Mouse (Mus musculus) layer of hippocampus, postnatal 10 days (tissue): ENCODE data around the gene Lgals1. TPM values are rescaled to one million over a fixed set of nuclear protein-coding genes. Genes with fewer than 3 reads are reported as not detected.

ENCODE experiments used
- DNase-seq, 2 experiments: peaks; one replicate each; pipeline ENCODE4 v3.0.0; 2021; ENCODE audit warnings: low spot score in 2 of 2
- total RNA-seq, 2 experiments: library from RNA; stranded (reverse); gene quantifications; 2 replicates each; pipeline ENCODE4 v1.2.3; 2021

The Lgals1 gene
- total RNA-seq, 2 experiments from 2014 or later: 31.2 to 37.7 TPM

DNA sequence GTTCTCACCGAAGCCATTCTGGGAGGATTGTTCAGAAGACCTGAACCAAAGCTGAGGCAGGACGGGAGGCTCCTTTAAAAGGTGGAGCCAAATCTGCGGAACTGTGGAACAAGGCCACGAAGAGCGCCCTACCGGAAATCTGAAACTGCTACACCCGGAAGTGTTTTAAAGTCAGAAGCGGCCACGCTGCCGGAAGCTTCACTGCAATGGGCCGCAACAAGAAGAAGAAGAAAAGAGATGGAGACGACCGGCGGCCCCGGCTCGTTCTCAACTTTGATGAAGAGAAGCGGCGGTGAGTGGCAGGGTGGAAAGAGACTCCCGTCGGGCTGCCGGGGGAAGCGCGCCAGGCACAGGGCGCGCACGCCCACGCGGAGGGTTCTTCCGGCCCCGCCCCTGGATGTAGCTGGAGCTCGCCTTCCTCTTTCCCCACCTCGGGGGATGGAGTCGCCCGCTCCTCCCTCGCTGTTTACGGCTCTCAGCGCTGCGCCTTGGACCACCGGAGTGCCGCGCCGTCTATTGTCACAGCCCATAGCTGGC is 8.3 kb downstream of the Lgals1 start, which contains the start of gene Nol12:
Nol12 (plus strand) TSS at position 150 of the 537 bp plus-strand sequence.
- peak; percentile 90 to 92 for DNase-seq

DNA sequence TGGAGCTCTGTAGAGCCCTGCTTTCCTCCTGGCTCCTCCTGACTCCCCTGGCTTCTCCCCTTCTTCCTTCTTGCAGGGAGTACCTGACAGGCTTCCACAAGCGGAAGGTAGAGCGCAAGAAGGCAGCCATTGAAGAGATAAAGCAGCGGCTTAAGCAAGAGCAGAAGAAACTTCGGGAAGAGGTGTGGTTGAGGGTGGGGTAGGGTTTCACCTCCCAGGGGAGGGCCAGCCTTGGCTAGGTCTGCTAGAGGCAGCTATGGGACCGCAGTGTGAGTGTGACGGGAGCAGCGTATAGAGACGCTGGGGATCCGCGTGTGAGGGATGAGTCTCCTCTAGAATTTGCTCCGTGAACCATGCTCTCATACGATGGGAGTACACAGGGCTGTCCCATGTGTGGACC is 9.9 kb downstream of the Lgals1 start:
- DNase-seq: no peak

DNA sequence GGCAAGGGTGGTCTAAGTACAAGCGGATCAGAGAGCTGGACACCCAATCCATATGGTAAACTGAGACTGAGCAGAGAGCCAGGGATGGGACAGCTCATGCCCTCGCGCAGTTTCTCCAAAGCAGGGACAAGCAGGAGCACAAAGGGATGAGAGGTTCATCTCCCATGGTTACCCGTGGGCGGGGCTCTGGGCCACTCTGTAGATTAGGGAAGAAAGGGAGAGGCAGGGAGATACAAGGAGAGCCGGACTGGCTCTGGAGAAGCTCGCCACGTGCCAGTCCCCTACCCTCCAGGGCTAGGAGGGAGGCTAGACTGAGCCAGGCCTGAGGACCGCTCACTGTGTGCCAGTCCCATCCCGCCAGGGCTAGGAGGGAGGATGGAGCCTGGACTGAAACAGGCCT is 10.8 kb downstream of the Lgals1 start:
- DNase-seq: no peak

DNA sequence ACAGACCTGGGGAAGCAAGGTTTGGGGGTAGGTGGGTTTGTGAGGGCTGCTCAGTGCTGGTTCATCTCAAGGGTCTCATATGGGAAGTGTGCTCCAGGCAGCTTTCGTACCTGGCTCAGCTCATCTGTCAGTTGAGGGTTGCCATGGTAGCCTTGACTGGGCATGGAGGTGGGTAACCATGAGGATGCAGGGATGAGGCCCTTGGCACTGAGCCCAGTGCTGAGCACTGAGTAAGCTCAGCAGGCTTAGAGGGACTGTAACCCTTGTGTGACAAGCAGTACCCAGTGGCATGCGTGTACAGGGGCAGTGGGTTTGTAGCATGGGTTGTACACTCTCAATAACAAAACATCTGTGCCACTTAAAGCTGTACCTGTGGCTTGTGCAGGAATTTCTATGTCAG is 11.4 kb downstream of the Lgals1 start:
- DNase-seq: no peak

DNA sequence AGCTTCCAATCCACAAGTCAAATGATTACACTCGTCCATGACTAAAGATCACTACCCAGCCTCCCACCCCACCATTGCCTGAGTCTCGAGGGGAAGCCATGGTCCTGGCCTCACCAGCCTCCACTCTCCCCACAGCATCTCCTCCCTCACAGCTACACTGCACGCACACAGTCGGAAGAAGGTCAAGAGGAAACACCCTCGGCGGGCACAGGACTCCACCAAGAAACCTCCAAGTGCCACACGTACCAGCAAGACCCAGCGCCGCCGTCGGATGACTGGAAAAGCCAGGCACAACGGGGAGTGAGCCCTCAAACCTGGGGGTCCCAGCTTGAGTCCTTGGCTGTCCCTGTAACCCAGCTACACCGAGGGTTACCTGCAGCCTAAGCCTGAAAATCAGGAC is 13.8 kb downstream of the Lgals1 start:
- no peak for DNase-seq

DNA sequence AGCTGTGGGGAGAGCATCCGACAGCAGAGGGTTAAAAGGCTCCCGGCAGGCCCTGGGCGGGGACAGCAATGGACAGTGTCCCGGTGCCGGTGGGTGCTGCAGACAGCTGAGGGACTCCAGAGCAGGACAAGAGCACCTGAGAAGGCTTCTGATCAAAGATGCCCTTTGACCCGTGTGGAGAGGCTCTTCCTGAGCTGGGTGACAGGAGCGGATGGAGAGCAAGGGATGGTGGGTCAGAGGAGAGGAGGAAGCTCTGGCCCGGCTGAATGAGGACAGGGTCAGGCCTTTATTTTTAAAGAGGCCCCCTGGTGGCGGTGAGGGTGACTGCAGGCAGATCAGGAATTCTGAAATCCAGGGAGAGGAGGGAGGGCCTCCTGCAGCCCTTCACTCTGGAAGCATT is 16.1 kb downstream of the Lgals1 start:
- peak; percentile 89 to 90 for DNase-seq

DNA sequence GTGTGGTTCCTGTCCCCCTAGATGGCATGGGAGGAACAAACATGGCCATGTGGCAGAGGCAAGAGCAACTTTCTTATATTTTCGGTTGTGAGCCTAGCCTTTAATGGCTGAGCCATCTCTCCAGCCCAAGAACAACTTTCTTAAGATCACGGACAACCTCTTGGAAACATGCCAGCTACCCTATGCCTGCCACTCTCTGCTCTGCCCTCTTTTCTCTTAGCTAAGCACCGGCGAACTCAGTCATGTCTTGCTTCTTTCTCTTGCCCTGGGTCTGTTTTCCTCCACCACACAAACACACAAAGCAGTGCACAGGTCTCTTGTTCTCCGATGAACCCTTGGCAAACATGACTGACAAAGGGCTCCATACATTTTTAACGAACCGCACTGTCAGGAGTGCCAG is 19.7 kb downstream of the Lgals1 start:
- DNase-seq: no peak

DNA sequence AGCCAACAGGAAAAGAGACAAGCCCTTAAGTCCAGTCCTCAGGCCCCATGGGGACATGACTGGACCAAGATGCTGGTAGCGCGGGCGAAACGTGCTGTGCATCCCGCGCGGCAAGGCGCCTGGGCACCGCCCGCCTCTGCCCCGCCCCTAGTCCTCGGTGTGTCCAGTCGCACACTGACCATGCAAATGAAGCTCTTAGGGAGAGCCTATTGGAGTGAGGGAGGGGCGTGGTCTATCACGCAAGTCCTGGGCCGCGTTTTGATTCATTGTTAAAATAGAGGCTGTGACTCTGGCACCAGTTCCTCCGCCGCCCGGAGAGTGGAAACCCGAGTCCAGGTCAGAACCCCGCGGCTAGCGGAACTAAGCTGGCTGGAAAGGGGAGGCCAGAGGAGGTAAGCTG is 21.1 kb downstream of the Lgals1 start, which contains the start of gene Triobp:
Triobp (plus strand) TSS at position 68 of the 400 bp plus-strand sequence.
- DNase-seq: peak; percentile 73 to 83

DNA sequence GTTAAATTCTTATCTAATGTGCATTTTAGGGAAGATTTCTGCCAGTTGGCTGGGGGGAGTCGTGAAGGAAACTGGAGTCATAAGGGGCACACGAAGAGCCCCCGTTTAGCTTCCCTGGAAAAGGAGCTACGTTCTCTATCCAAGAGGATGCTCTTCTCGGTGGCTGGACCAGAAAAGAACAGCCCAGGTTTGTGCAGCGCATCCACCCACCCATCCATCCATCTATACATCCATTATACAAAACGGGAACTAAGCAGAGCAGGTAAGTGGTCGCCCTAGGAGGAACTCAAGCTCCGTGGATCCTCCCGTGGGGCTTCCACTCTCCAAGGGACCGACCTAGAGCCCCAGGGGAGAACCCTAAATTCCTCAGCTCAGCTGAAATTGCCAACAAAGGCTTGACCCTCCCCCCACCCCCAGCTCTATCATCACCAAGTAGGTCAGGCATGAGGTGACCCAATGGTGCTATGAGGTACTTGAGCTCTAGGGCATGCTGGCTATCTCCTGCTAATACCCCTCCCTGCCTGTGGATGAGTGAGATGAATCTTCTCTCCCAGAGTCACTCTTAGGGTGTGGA is 21.7 kb downstream of the Lgals1 start:
- no peak for DNase-seq

DNA sequence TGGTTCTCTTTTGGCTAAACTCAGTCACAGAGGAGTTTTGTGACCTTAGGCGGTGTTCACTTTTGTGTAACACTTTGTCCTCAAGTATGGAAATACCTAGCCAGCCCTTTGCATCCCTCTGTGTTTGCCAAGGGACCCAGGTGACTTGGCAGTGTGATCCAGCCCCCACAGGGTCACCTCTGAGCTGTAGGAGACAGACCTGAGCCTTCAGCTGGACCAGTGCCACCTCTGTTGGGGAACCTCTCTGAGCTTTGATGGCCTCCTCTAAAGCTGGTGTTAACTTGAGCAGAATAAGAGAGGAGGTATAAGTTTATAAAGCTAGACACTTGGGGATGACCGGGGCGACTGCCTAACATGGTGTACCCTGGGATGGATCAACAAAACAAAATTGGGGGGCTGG is 22.4 kb downstream of the Lgals1 start:
- no peak for DNase-seq

DNA sequence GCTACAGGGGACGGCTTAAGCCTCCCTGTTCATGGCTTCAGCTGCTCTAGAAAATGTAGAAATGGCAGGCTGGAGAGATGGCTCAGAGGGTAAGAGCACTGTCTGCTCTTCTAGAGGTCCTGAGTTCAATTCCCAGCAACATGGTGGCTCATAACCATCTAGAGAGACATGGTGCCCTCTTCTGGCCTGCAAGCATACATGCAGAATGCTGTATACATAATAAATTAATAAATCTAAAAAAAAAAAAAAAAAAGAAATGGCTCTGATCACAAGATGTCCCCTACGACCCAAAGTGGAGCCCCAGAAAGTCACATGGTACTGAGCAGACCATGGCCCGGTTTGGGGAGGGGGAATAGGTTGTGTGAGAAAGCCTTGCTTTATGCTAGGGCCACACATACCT is 29.1 kb downstream of the Lgals1 start:
- DNase-seq: no peak

DNA sequence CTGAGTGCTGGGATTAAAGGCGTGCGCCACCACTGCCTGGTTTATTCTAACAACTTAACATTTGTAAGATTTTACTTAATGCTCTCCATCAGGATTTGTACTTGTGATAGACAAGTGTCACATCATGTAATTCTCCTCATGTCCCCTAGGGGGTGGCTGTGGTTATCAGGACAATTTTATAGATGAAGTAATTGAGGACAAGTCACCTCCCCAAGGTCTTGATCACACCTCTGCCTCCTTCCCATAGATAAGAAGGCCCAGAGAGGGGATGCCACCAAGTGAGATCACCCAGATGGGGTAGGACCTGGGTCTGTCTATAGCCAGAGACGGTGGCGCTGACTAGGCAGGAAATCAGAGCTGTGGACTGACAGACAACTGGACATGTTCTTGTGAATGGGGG is 29.8 kb downstream of the Lgals1 start:
- no peak for DNase-seq

DNA sequence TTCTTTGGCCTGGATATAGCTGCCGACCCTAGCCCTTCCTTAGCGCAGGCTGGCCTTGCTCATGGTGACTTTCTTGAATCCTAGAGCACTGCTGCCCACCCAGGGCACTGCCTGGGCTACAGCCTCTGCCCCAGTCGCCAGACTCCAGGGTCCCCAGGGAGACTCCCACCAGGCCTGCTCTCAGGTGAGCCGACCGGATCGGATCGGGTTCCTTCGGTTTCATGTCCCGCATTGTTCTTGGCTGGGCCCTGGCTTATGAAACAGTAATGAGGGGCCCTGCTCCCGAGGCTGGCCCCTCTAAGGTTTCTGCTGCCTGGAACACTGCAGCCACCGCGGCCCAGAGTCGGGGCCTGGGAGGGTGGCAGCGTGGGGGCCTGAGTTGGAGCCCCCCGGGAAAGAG is 30.5 kb downstream of the Lgals1 start:
- DNase-seq: no peak

DNA sequence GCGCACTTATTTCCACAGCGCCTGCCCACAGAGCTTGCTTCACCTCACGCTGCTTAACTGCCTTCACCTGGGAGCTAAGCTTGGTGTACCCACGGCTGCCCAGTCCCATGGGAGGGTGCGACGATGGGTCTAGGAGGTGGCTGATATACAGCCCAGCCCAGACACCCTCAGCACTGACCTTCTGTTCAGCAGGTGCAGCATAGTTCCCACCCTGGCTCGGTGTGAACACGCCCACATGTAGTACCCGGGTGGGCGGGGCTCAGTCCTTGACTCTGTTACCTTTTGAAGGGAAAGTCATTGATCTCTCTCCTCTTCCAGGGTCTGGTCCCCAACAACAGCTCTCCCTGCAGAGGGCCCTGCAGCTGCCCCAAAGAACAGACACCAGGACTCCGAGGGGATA is 33.0 kb downstream of the Lgals1 start:
- DNase-seq: no peak

DNA sequence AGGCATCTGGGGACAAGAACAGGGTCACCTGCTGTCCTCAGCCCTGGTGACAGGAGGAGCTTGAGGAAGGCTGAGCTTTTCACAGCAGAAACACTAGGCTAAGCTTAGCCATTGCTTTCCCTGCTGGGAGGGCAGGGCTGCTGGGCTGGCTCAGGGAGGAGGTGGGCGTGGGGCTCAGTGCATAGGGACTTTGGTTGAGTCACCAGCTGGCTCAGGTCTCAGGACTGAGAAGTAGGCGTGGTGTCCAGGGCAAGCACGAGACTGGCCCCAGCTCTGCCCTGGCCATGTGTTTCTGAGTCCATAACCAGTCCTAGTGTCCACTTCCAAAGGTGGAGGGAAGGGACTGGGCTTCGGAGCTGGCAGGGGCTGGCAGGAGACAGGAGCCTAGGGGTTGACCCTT is 33.6 kb downstream of the Lgals1 start:
- DNase-seq: no peak

DNA sequence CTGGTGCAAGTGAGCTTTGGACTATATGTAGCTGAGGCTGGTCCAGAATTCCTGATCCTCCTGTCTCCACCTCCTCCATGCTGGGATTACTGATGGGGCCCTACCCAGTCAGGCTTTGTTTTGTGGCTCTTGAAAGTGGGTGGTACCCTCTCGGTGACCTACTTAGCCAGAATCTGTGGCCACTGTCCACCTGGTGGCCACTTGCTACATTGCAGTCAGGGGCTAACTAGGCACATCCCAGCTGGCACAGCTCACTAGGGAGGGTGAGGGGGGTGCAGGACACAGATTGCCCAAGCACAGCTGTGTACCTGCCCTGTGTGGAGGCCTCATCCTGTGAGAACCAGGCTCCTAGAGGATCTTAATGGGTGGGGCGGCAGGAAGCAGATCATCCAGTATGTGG is 36.4 kb downstream of the Lgals1 start:
- DNase-seq: peak; percentile 68 to 69

DNA sequence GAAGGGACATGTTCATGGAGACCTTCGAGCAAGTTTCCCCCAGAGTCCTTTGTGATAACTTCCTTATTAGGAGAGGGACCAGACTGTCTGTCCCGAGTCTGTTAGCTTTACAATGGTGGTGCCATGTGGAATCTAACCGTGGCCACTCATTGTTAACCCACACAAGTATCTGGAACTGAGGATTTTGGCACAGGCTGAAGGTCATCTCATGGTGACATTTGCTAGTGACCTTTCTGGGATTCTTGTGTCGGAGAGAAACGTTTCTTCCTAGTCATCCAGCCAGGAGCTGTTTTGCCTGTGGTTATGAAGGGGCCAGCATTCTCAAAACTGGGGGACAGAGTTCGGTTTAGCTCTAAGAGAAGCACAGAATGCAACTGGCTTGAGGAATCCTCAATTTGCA is 45.1 kb downstream of the Lgals1 start:
- DNase-seq: no peak

DNA sequence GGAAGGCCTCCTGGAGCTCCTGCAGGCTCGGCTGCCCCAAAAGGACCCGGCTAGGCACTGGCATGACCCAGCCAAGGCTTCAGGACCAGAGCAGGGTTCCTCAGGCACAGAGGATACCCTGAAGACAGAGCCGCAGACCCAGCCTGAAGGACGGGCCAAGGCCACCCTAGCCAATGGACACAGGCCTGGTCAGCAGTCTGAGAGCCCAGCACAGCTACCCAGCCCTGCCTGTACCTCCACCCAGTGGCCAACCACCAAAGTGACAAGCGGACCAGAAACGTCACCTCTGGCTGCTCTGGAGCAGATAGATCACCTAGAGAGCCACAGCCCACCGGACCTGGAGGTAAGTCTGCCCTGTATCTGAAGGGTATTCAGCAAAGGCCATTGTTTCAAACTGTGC is 47.4 kb downstream of the Lgals1 start:
- DNase-seq: no peak

DNA sequence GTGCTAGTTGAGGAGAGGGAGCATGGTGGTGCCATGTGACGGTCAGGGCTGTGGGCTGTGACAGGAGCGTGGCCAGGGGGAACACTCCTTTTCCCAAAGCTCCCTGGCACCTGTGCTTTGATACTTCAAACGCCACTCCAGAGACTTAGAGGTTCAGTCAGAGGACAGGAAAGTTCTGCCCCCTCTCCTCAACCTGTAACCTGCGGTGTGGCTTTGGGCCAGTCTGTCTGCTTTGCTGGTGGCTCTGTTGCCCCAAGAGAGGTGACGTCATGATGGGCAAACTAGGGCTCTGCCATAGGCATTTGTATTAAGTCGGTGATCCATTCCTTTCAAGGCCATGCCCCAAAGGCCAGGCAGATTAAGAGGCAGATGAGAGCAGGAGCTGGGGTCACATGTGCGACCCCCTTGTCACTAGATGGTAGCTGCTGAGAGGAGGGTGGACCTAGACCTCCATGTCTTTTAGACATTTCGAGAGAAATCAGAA is 51.2 kb downstream of the Lgals1 start:
- no peak for DNase-seq

DNA sequence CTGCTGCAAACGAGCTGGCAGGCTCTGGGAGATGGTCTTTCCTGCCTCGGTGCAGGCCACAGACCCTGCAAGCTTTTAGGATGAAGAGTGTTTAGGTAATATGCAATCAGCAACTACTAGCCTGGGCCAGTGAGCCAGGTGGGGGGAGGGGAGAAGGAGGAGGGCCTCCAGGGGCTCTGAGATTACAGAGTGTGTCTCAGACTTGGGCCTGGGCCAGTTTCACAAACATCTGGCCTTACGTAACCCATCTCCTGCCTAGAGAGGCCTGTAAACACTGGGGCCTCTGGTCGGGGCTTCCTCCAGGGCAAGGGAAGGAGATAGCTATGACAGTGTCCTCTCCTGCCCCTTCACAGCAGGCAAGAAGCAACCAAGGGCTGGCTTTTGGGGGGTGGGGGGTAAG is 52.4 kb downstream of the Lgals1 start:
- no peak for DNase-seq
